Comparison of ENCODE assay signal across 9 mouse cellular contexts in the genomic region with DNA sequence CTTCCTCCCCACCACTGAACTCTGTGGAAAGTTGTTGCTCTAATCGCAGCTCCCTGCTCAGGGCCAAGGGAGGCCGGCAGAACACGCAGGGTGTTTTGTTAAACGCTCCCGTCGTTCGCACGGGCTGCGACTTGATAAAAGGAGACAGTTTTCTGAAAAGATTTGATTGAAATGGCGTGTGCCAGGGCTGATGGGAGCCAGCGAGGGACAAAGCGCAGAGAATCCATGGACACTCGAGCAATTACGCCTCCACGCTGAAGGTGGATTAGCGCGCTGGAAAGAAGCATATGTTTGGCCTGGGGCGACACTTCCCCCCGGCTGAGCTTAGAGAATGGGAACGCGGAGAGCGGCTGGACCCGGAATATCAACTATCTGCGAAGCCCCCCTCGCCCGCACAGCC. TPM values are rescaled to one million over a fixed set of nuclear protein-coding genes. Genes with fewer than 3 reads are reported as not detected.
A peak's percentile ranks its signal among the peaks of the same experiment; 100 is the strongest.
DNase-seq lines count a peak whose midpoint lies in the region; ATAC-seq lines count a peak whose summit lies in the region.
"Had no signal": no experiment of that assay in that cellular context is flagged by ENCODE, and none has a peak within 500 bp of the region (broad histone marks: within the 10 kb centered on the region; RNA-seq: fewer than 3 reads in every experiment).

No protein-coding gene starts in this region.

- peak; percentile 27 for ATAC-seq in hindbrain, embryonic 11.5 days (ENCODE audit: low FRiP score)
- peak; percentile 58; the same call in 1 of the 2 replicates for ATAC-seq in midbrain, embryonic 14.5 days (ENCODE audit: low FRiP score, low TSS enrichment)

- H3K36me3 ChIP-seq in hindbrain, embryonic 11.5 days (ENCODE audit: control insufficient read depth, insufficient read depth, low read length) = no peaks in the 10 kb centered on the region
- no peaks in the 10 kb centered on the region for H3K36me3 ChIP-seq in midbrain, embryonic 14.5 days (ENCODE audit: control insufficient read depth, insufficient read depth, low read length)
- H3K36me3 ChIP-seq: lung, embryonic 15.5 days had no signal

- peak overlapping the region; percentile 55; the same call in 1 of the 2 replicates for H3K27ac ChIP-seq in hindbrain, embryonic 11.5 days (ENCODE audit: low read depth, low read length)
- H3K27ac ChIP-seq in midbrain, embryonic 14.5 days (replicated peaks; ENCODE audit: low read depth, low read length) = no peak overlapping the region
- H3K27ac ChIP-seq: lung, embryonic 15.5 days had no signal

- H3K9me3 ChIP-seq in hindbrain, embryonic 11.5 days (ENCODE audit: control insufficient read depth, low read length) = no peaks in the 10 kb centered on the region
- no peaks in the 10 kb centered on the region for H3K9me3 ChIP-seq in midbrain, embryonic 14.5 days (ENCODE audit: control insufficient read depth, low read length)
- H3K9me3 ChIP-seq: lung, embryonic 15.5 days had no signal

- peaks cover 87% of the 10 kb centered on the region for H3K27me3 ChIP-seq in hindbrain, embryonic 11.5 days (ENCODE audit: control insufficient read depth, insufficient read depth, low read length)
- H3K27me3 ChIP-seq in midbrain, embryonic 14.5 days (ENCODE audit: control insufficient read depth, insufficient read depth, low read length) = peaks cover 90% of the 10 kb centered on the region

- under 1% methylated on average over 26 of the region's 26 CpGs for WGBS in hindbrain, embryonic 11.5 days
- under 1% methylated on average over 26 of the region's 26 CpGs for WGBS in midbrain, embryonic 14.5 days

- H3K4me2 ChIP-seq in hindbrain, embryonic 11.5 days (replicated peaks; ENCODE audit: low read depth, low read length) = no peak overlapping the region
- H3K4me2 ChIP-seq in midbrain, embryonic 14.5 days (ENCODE audit: low read length) = peak overlapping the region; percentile 37
- H3K4me2 ChIP-seq: lung, embryonic 15.5 days had no signal

- peak; percentile 47 for DNase-seq in Muller cell, postnatal 12 days (ENCODE audit: inconsistent ontology term)
- DNase-seq in embryo, embryonic 10.5 days (ENCODE audit: low spot score) = peak; percentile 66
- peak; percentile 64 for DNase-seq in hindbrain, embryonic 11.5 days (ENCODE audit: low spot score)
- DNase-seq in midbrain, embryonic 14.5 days = peak; percentile 78
- DNase-seq in lung, postnatal 36 days = no peak
- no peak for DNase-seq in right cerebral cortex, postnatal 10 days (ENCODE audit: low spot score in 2 of 2)
- no peak for DNase-seq in gastrocnemius, postnatal 14 days

- no peak overlapping the region for H3K9ac ChIP-seq in hindbrain, embryonic 11.5 days (ENCODE audit: low read depth, low read length)
- H3K9ac ChIP-seq in midbrain, embryonic 14.5 days (replicated peaks; ENCODE audit: low read length) = no peak overlapping the region
- H3K9ac ChIP-seq: lung, embryonic 15.5 days had no signal

- intact Hi-C loops in gastrocnemius, postnatal 14 days (cut with DNase I; ENCODE audit: low total_unique reads) = no loop called here

- no peak overlapping the region for H3K4me3 ChIP-seq in hindbrain, embryonic 11.5 days (ENCODE audit: low read depth, low read length)
- H3K4me3 ChIP-seq in midbrain, embryonic 14.5 days (replicated peaks; ENCODE audit: low read depth, low read length) = 0 out of 2 replicates have a peak overlapping the region, but pooled peaks have one; percentile 10
- H3K4me3 ChIP-seq: lung, embryonic 15.5 days had no signal

- no peaks in the 10 kb centered on the region; the same call in 1 of the 2 replicates for H3K4me1 ChIP-seq in hindbrain, embryonic 11.5 days (replicated peaks; ENCODE audit: control insufficient read depth, insufficient read depth, low read length)
- 0 out of 2 replicates have a peak, but pooled peaks cover 3% of the 10 kb centered on the region for H3K4me1 ChIP-seq in midbrain, embryonic 14.5 days (ENCODE audit: control insufficient read depth, insufficient read depth, low read length)

RNA-seq across cellular contexts. Expression of gene Tfap2a, which starts 29.3 kb away (rescaled TPM):
- polyA plus RNA-seq in hindbrain, embryonic 11.5 days (2014; fragmentation: Nextera tagmentation; extraction: Ambion mirVana) = 15.5 and 20.6 TPM in 2 replicates
- 11.6 and 11.8 TPM in 2 replicates for polyA plus RNA-seq in midbrain, embryonic 14.5 days (2014; fragmentation: Nextera tagmentation; extraction: Ambion mirVana)
- total RNA-seq in gastrocnemius, postnatal 14 days (2021) = not detected
- total RNA-seq: neutrophil, adult 5-6 weeks had no signal

Comparison
In these comparisons a context has a peak if more than half of its experiments do, and no peak if none do; other contexts are left out.
1. DNase-seq: peak in Muller cell, postnatal 12 days (single experiment), embryo, embryonic 10.5 days (single experiment), hindbrain, embryonic 11.5 days (single experiment) and midbrain, embryonic 14.5 days (single experiment); none in lung, postnatal 36 days (single experiment), right cerebral cortex, postnatal 10 days (0 of 2) and gastrocnemius, postnatal 14 days (single experiment).